Mouse (Mus musculus) stomach, embryonic 16.5 days (tissue): ENCODE measurements around the gene Slc41a2. TPM values are rescaled to one million over a fixed set of nuclear protein-coding genes. Genes with fewer than 3 reads are reported as not detected.

Experiments used
- ATAC-seq: fragments of 200-750 bp; cut with Nextera tagmentation; 2 replicates; pipeline ENCODE4 v1.8.0; 2017; ENCODE audit warnings: moderate number of reproducible peaks, moderate TSS enrichment; ENCODE audit not compliant: insufficient read depth, low FRiP score
- H3K27ac ChIP-seq: fragments of 300-500 bp; sonication (generic); 2 replicates; pipeline ENCODE4 v1.5.1; 2014; ENCODE audit warnings: low read length
- H3K27me3 ChIP-seq: fragments of 300-500 bp; sonication (generic); 2 replicates; pipeline ENCODE4 v1.6.1; 2014; ENCODE audit warnings: low read length, control low read depth, mixed read lengths; ENCODE audit not compliant: control insufficient read depth, insufficient read depth
- H3K36me3 ChIP-seq: fragments of 300-500 bp; sonication (generic); 2 replicates; pipeline ENCODE4 v1.6.1; 2014; ENCODE audit warnings: low read length; ENCODE audit not compliant: control insufficient read depth, insufficient read depth
- H3K4me1 ChIP-seq: fragments of 300-500 bp; sonication (generic); 2 replicates; pipeline ENCODE4 v1.6.1; 2014; ENCODE audit warnings: low read length, control low read depth, mixed read lengths; ENCODE audit not compliant: control insufficient read depth, insufficient read depth
- H3K4me2 ChIP-seq: fragments of 300-500 bp; sonication (generic); 2 replicates; pipeline ENCODE4 v1.6.1; 2014; ENCODE audit warnings: low read depth, low read length, mixed read lengths
- H3K4me3 ChIP-seq: fragments of 300-500 bp; sonication (generic); replicated peaks from 2 replicates; pipeline ENCODE4 v1.5.1; 2014; ENCODE audit warnings: mild to moderate bottlenecking, low read length
- H3K9ac ChIP-seq: fragments of 300-500 bp; sonication (generic); 2 replicates; pipeline ENCODE4 v1.6.1; 2014; ENCODE audit warnings: low read length
- H3K9me3 ChIP-seq: fragments of 300-500 bp; sonication (generic); replicated peaks from 2 replicates; pipeline ENCODE4 v1.6.1; 2016; ENCODE audit warnings: low read length, control low read depth; ENCODE audit not compliant: control insufficient read depth
- WGBS: fragments of 180-500 bp; shearing (Covaris S2); extraction: QIAGEN DNeasy Blood & Tissue Kit; methylation state at CpG from one replicate; pipeline ENCODE4 v1.1.7; 2014; 5-methylcytosine and 5-hydroxymethylcytosine counted together
- polyA plus RNA-seq: library from polyadenylated mRNA; unstranded; fragments of >200 nt; fragmentation: Nextera tagmentation; extraction: Ambion mirVana; gene quantifications from 2 replicates; pipeline ENCODE4 v1.2.1, GENCODE M21; 2015

Slc41a2 gene
- polyA plus RNA-seq, 1 experiment from 2014 or later: 1.0 TPM

DNA sequence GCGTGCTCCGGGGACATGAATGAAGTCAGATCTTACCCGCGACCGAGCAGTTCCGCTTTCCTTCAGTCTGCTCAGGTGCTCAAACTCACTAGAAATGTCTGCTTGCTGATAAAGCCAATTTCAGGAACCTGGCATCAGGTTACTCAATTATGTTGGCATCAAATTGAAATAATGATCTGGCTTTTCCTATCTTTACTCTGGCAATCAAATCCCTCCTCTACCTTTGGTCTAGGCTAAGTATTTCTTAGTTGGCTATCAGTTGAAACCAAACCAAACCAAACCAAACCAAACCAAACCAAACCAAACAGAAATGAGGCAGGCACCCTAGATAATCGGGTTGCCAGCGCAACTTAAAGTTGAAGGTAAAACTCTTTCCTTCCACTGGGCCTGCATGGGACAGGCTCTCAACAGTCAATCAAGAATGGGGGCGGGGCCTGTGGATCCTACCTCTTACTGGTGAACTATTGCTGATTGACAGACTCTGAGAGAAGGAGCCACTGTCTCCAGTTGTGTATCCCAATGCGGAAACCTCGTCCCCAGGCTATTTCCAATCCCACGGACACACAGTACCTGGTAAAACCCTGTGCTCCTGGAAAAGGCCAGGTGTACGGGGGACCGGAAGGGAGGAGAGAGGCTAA, 10.9 kb downstream of the Slc41a2 start:
- H3K9me3 ChIP-seq: no peaks in the 10 kb centered on the region
- no peaks in the 10 kb centered on the region for H3K4me1 ChIP-seq
- H3K36me3 ChIP-seq: no peaks in the 10 kb centered on the region
- H3K9ac ChIP-seq: no peak overlapping the region
- WGBS: 88% methylated on average over 14 of the region's 14 CpGs
- no peaks in the 10 kb centered on the region for H3K27me3 ChIP-seq
- no peak overlapping the region for H3K27ac ChIP-seq
- no peak overlapping the region for H3K4me2 ChIP-seq
- H3K4me3 ChIP-seq: no peak overlapping the region
- ATAC-seq: no peak

DNA sequence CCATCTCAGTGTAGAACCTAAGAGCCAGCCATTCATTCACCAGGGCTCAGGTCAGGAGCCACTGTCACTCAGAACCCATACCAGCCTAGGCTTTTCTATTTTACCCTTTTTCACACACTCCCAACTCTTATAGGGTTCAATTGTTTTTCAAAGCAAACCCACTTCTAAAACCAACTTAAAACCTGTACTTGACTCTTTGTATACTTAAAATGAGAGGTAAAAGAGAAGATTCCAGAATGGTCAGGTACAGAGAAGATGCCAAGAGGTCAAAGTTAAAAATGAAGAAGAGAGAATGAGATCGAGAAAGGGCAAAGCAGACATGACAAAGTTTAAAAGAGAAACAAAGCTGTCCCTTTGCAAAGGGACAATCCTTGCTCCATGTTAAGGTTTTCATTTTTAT, 11.8 kb downstream of the Slc41a2 start:
- 92% methylated on average over 1 of the region's 1 CpGs for WGBS
- no peak for ATAC-seq
- H3K9me3 ChIP-seq: no peaks in the 10 kb centered on the region
- H3K9ac ChIP-seq: no peak overlapping the region
- H3K36me3 ChIP-seq: no peaks in the 10 kb centered on the region
- H3K27ac ChIP-seq: no peak overlapping the region
- no peaks in the 10 kb centered on the region for H3K27me3 ChIP-seq
- no peak overlapping the region for H3K4me2 ChIP-seq
- no peaks in the 10 kb centered on the region for H3K4me1 ChIP-seq
- no peak overlapping the region for H3K4me3 ChIP-seq

- H3K27me3 ChIP-seq: no peaks in the 10 kb centered on the region
- WGBS: 54% methylated on average over 3 of the region's 3 CpGs
- no peak overlapping the region for H3K9ac ChIP-seq
- H3K9me3 ChIP-seq: no peaks in the 10 kb centered on the region
- no peak overlapping the region for H3K27ac ChIP-seq
- no peak overlapping the region for H3K4me2 ChIP-seq
- H3K36me3 ChIP-seq: no peaks in the 10 kb centered on the region
- no peak overlapping the region for H3K4me3 ChIP-seq
- ATAC-seq: no peak
- H3K4me1 ChIP-seq: no peaks in the 10 kb centered on the region
Observed at GRCm38 (mm10) chr10:83324871-83325270, 12.8 kb downstream of the Slc41a2 start.

- H3K4me1 ChIP-seq: no peaks in the 10 kb centered on the region
- no peaks in the 10 kb centered on the region for H3K36me3 ChIP-seq
- no peak overlapping the region for H3K9ac ChIP-seq
- H3K27me3 ChIP-seq: no peaks in the 10 kb centered on the region
- H3K4me2 ChIP-seq: no peak overlapping the region
- WGBS: 33% methylated on average over 7 of the region's 7 CpGs
- ATAC-seq: no peak
- no peaks in the 10 kb centered on the region for H3K9me3 ChIP-seq
- no peak overlapping the region for H3K4me3 ChIP-seq
- H3K27ac ChIP-seq: no peak overlapping the region
Observed at GRCm38 (mm10) chr10:83322551-83323100, 15.1 kb downstream of the Slc41a2 start.

DNA sequence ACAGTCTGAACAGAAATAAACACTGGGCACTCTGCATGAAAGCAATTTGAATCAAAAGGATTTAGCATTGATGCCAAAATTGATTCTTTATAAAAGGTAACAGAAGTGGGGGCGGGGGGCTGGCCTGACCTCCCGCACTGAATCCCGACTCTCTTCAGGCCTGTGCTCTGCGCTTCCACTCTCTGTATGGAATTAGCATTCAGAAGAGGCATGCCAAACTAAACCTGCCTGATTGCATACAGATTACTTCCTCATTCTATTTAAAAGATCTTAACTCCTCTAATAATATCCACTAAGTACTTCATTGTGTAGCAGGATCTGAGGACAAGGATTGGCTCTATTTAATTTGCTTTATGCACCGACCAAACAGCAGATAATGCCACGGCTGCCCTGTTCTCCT, 16.2 kb downstream of the Slc41a2 start:
- ATAC-seq: no peak

DNA sequence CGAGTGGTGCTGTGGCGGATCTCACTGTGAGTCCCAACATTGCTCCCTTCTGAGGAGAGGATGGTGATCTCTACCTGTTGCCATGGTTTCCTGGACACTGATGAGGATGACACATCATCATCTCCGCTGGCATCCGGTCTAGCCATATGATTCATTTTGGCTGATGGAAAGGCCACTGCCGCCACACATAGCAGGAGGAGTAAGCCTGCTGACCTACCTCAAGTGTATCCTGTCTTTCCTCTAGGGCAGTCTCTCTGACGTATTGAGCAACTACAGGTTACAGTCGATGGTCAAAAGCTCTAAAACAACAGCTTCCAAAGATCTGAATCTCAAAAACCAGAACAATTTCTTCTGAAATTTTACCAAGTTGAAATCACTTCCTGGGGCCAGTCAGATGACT, 16.8 kb downstream of the Slc41a2 start:
- Histone ChIP-seq H3K36me3 (no peaks in the 10 kb centered on the region), H3K9ac (no peak overlapping the region), H3K27me3 (no peaks in the 10 kb centered on the region), H3K4me2 (no peak overlapping the region), H3K4me1 (no peaks in the 10 kb centered on the region), H3K27ac (no peak overlapping the region), H3K9me3 (no peaks in the 10 kb centered on the region), H3K4me3 (no peak overlapping the region)
- no peak for ATAC-seq
- 90% methylated on average over 7 of the region's 7 CpGs for WGBS

More for the DNA sequence above, 16.2 kb downstream of the Slc41a2 start:
- Histone ChIP-seq H3K27me3 (no peaks in the 10 kb centered on the region), H3K4me2 (no peak overlapping the region), H3K4me3 (no peak overlapping the region), H3K9ac (no peak overlapping the region), H3K36me3 (no peaks in the 10 kb centered on the region), H3K9me3 (no peaks in the 10 kb centered on the region), H3K27ac (no peak overlapping the region), H3K4me1 (no peaks in the 10 kb centered on the region)
- 58% methylated on average over 6 of the region's 6 CpGs for WGBS

DNA sequence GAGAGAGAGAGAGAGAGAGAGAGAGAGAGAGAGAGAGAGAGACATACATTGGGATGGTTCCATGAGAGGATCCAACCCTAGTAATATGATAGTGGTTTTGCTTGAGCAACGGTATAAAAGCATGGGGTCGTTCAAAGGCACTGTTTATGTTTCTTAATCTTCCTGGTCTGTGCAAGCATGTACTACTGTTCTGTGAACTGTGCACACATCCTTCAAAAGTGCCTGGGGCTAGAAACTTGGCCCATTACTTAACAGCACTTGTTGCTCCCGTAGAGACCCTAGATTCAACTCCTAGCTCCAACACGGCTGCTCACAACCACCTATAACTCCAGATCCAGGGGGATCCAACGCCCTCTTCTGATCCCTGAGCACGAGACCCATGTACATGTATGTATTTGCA, 17.3 kb downstream of the Slc41a2 start:
- H3K36me3 ChIP-seq: no peaks in the 10 kb centered on the region
- H3K27me3 ChIP-seq: no peaks in the 10 kb centered on the region
- no peak overlapping the region for H3K27ac ChIP-seq
- H3K9ac ChIP-seq: no peak overlapping the region
- no peaks in the 10 kb centered on the region for H3K9me3 ChIP-seq
- H3K4me1 ChIP-seq: no peaks in the 10 kb centered on the region
- no peak overlapping the region for H3K4me3 ChIP-seq
- WGBS: 60% methylated on average over 6 of the region's 6 CpGs
- no peak for ATAC-seq
- no peak overlapping the region for H3K4me2 ChIP-seq

DNA sequence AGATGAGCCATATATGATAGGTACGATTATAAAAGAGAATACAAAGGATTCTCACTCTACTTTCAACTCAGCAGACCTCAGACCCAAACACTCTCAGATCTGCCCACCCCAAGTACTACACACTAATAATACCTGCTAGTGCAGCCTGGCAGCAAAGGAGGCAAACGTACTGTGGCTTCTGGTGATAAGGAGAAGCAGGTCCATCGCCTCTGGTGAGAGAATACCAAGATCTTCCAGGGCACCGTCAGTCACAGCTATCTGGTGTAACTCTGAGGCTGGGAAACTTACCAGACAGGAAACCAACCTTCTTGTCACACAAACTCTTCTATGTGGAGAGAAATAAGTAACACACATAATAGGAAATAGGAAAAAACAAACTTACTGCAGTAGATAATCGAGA, 24.6 kb downstream of the Slc41a2 start:
- H3K4me1 ChIP-seq: no peaks in the 10 kb centered on the region
- no peak for ATAC-seq
- no peak overlapping the region for H3K4me3 ChIP-seq
- no peaks in the 10 kb centered on the region for H3K9me3 ChIP-seq
- WGBS: 72% methylated on average over 5 of the region's 5 CpGs
- H3K9ac ChIP-seq: no peak overlapping the region
- H3K27ac ChIP-seq: no peak overlapping the region
- no peak overlapping the region for H3K4me2 ChIP-seq
- H3K36me3 ChIP-seq: no peaks in the 10 kb centered on the region
- no peaks in the 10 kb centered on the region for H3K27me3 ChIP-seq

DNA sequence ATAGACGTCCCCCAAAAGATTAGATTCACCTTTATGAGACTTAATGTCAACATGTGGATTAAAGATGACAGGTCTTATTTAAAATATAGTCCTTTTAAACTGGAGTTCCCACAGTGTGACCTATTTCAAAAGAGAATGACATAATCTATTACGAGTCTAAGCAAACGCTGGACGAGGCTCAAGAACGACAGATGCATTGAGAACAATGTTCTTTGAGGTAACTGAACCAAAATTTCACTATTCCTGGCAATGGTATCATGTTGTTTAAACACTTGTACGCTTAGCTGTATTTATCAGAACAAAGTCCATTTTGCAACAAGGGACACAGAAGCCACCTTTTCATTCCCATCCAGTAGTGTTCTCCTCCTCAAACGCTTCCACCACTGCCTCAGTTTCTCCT, 27.3 kb downstream of the Slc41a2 start:
- H3K27me3 ChIP-seq: no peaks in the 10 kb centered on the region
- no peak overlapping the region for H3K27ac ChIP-seq
- H3K4me1 ChIP-seq: no peaks in the 10 kb centered on the region
- no peaks in the 10 kb centered on the region for H3K9me3 ChIP-seq
- 48% methylated on average over 7 of the region's 7 CpGs for WGBS
- no peak overlapping the region for H3K4me3 ChIP-seq
- no peaks in the 10 kb centered on the region for H3K36me3 ChIP-seq
- ATAC-seq: no peak
- H3K9ac ChIP-seq: no peak overlapping the region
- no peak overlapping the region for H3K4me2 ChIP-seq
